Mouse (Mus musculus) cerebellum, adult 2 months (tissue): ENCODE measurements around the gene Cd300ld4. TPM values are rescaled to one million over a fixed set of nuclear protein-coding genes. Genes with fewer than 3 reads are reported as not detected.
A peak's percentile ranks its signal among the peaks of the same experiment; 100 is the strongest.

Experiments used
- DNase-seq, 2 experiments: peaks; one replicate each; pipeline ENCODE4 v3.0.0; 2021
- H3K27ac ChIP-seq: fragments of 200-500 bp; 2 replicates; pipeline ENCODE4 v1.5.1; 2012; ENCODE audit warnings: low read length, control low read depth, inconsistent platforms; ENCODE audit not compliant: insufficient read depth
- H3K27me3 ChIP-seq: fragments of 200-500 bp; 2 replicates; pipeline ENCODE4 v1.6.1; 2012; ENCODE audit warnings: inconsistent platforms, mild to moderate bottlenecking, low read length, moderate library complexity; ENCODE audit not compliant: control insufficient read depth, insufficient read depth
- H3K4me1 ChIP-seq: fragments of 200-500 bp; 2 replicates; pipeline ENCODE4 v1.6.1; 2011; ENCODE audit warnings: low read length; ENCODE audit not compliant: control insufficient read depth, insufficient read depth
- H3K4me3 ChIP-seq: fragments of 200-500 bp; replicated peaks from 2 replicates; pipeline ENCODE3; 2011; ENCODE audit warnings: mild to moderate bottlenecking, low read depth, low read length, control low read depth; ENCODE audit not compliant: insufficient read depth
- CTCF ChIP-seq: fragments of 200-500 bp; IDR thresholded peaks from 2 replicates; pipeline ENCODE4 v1.5.1; 2011; ENCODE audit warnings: low read depth, mild to moderate bottlenecking, control low read depth, low read length, moderate library complexity, borderline replicate concordance; ENCODE audit not compliant: insufficient read depth
- POLR2A ChIP-seq: fragments of 200-500 bp; IDR thresholded peaks from 2 replicates; pipeline ENCODE4 v1.6.1; 2011; ENCODE audit warnings: low read length, control low read depth, borderline replicate concordance; ENCODE audit not compliant: insufficient read depth
- WGBS: fragments of 180-500 bp; shearing (Covaris S2); methylation state at CpG from one replicate; pipeline ENCODE4 v1.1.7; 2018; 5-methylcytosine and 5-hydroxymethylcytosine counted together
- polyA plus RNA-seq: library from polyadenylated mRNA; depleted of rRNA; stranded (reverse); fragments of >200 nt; gene quantifications from 2 replicates; pipeline ENCODE4 v1.2.3, GENCODE M21; 2012; rRNA removed

Gene Cd300ld4
- polyA plus RNA-seq, 1 experiment: 0.49 TPM

DNA sequence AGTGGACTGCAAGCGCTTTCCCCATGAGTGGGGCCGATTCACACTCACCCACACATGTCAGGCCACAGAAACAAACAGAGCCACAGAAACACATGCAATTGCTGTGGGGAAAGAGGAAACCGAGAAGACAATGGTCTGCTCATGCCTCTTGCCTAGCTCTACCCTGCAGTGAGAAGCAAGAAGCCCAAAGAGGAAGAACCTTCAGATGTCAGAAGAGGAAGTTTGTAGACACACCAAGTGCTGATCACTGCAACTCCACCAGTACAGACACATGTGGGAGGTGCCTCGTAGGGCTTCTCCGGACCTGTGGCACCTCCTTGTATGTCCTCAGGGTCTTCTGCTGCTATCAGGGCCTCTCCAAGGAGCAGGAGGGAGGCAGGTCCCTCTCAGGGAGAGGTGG lies 22.7 kb downstream of the Cd300ld4 start:
- TF ChIP-seq POLR2A: no peak
- TF ChIP-seq CTCF: no peak
- DNase-seq: no peak
- H3K27me3 ChIP-seq: no peaks in the 10 kb centered on the region
- WGBS: 89% methylated on average over 5 of the region's 5 CpGs
- peaks cover 7% of the 10 kb centered on the region for H3K4me1 ChIP-seq
- H3K27ac ChIP-seq: no peak overlapping the region
- H3K4me3 ChIP-seq: no peak overlapping the region

DNA sequence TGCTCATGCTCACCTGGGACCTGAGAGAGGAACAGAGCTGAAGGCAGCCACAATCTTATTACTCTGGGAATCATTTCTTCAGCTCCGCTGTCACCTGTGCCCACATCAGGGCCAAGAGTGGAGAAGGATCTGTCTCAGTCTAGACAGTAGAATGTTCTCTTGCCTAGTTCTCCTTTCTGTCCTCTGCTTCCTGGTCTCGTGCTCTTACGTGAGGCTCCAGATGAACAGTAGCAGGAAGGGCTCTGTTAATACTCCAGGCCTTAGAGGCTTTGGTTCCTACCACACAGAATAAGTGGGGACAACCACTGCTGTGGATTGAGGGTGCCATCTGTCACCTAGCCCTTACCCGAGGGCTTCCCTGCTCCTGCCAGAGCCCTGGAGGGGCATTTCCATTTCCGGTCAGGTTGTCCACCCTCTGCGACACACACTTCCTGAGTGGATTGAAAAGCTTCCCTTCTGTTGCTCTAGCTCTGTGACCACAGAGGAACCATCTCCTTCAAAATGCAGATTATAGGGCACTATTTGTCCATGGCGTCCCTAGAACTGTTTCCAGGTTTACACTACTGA lies 25.3 kb downstream of the Cd300ld4 start, which contains the start of gene Cd300c2:
Cd300c2 (minus strand) TSS at position 407 of the 567 bp plus-strand sequence.
- no peak for TF ChIP-seq CTCF
- TF ChIP-seq POLR2A: no peak
- peak in 1 of 2 experiments; percentile 27 for DNase-seq
- H3K4me1 ChIP-seq: peaks cover 11% of the 10 kb centered on the region
- no peaks in the 10 kb centered on the region for H3K27me3 ChIP-seq
- WGBS: 49% methylated on average over 7 of the region's 7 CpGs
- no peak within 1 kb of the TSS for H3K27ac ChIP-seq
- H3K4me3 ChIP-seq: no peak within 1 kb of the TSS

GRCm38 (mm10) chr11:114989793-114990192 lies 37.0 kb downstream of the Cd300ld4 start, which contains the start of gene Cd300ld:
Gene Cd300ld, minus strand, starts transcription at chr11:114989922.
- DNase-seq: no peak
- Histone ChIP-seq H3K4me3 (no peak within 1 kb of the TSS), H3K27me3 (no peaks in the 10 kb centered on the region), H3K27ac (no peak within 1 kb of the TSS), H3K4me1 (no peaks in the 10 kb centered on the region)
- WGBS: 86% methylated on average over 4 of the region's 4 CpGs
- TF ChIP-seq POLR2A: no peak
- TF ChIP-seq CTCF: no peak

DNA sequence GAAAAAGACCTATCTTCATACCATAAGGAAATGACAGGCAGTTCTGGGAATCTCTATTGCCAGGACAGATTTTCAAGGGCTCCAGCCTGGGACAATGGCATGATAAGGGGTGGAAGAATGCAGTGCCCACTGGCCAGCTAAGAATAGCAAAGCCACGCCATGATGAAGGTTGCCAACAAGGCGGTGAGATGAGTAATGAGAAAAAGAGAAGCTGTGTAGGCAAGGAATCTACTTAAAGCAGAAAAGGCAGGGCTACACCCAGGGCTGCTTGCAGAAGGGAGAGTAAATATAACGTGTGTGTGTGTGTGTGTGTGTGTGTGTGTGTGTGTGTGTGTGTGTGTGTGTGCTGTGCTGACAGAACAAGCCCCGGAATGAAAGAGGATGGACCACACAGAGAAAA lies 44.9 kb downstream of the Cd300ld4 start:
- no peak overlapping the region for H3K4me3 ChIP-seq
- no peak for TF ChIP-seq CTCF
- TF ChIP-seq POLR2A: no peak
- no peaks in the 10 kb centered on the region for H3K4me1 ChIP-seq
- no peak overlapping the region for H3K27ac ChIP-seq
- WGBS: 69% methylated on average over 4 of the region's 4 CpGs
- H3K27me3 ChIP-seq: no peaks in the 10 kb centered on the region
- no peak for DNase-seq

DNA sequence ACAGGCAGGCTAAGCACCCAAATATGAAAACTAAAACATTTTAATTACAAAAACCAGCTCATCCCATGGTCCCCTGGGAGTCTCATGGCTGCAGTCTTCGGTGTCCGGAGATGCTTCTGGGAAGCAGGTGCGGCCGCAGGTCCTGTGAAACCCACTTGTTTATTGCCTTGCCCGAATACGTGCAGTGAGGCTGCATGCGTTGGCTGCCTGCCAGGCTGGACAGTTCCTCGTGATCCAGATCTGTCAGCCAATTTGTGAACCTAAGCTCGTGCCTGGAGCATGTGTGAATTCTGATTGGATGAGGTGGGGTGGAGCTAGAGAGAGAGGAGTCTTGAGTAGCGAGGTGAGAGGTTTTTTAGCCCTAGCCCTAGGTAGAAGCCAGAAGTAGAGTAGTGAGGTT lies 54.1 kb downstream of the Cd300ld4 start:
- Histone ChIP-seq H3K4me1 (no peaks in the 10 kb centered on the region; the same call in 1 of the 2 replicates), H3K27ac (no peak overlapping the region), H3K4me3 (no peak overlapping the region), H3K27me3 (no peaks in the 10 kb centered on the region)
- TF ChIP-seq POLR2A (no peak), CTCF (no peak)
- peak in 1 of 2 experiments; percentile 20 for DNase-seq
- 27% methylated on average over 10 of the region's 10 CpGs for WGBS

Other genes with a start within 250 kb of the Cd300ld4 start
- 78.3 and 81.3 TPM in 2 replicates for gene Btbd17, start 231.1 kb downstream of the Cd300ld4 start, polyA plus RNA-seq
- gene Gpr142, start 228.1 kb downstream of the Cd300ld4 start, polyA plus RNA-seq: 0.29 and 0.64 TPM in 2 replicates
- gene Gprc5c, start 175.9 kb downstream of the Cd300ld4 start, polyA plus RNA-seq: 62.9 and 71.8 TPM in 2 replicates
- 5.2 and 6.5 TPM in 2 replicates for gene Cd300a, start 137.0 kb downstream of the Cd300ld4 start, polyA plus RNA-seq
- 0.44 and 0.71 TPM in 2 replicates for gene Cd300lb, start 92.6 kb downstream of the Cd300ld4 start, polyA plus RNA-seq
- gene Cd300c, start 57.9 kb downstream of the Cd300ld4 start, polyA plus RNA-seq: 0.18 TPM in 1 of 2 replicates, not detected in the other
- gene Cd300ld, start 37.1 kb downstream of the Cd300ld4 start, polyA plus RNA-seq: 0.11 and 0.13 TPM in 2 replicates
- gene Cd300c2, start 25.1 kb downstream of the Cd300ld4 start, polyA plus RNA-seq: 2.3 and 3.2 TPM in 2 replicates
- not detected in 2 replicates for gene Cd300ld2, start 10.8 kb downstream of the Cd300ld4 start, polyA plus RNA-seq
- 0.44 and 0.84 TPM in 2 replicates for gene Cd300ld5, start 10.8 kb upstream of the Cd300ld4 start, polyA plus RNA-seq
- gene Cd300ld3, start 21.4 kb upstream of the Cd300ld4 start, polyA plus RNA-seq: 1.7 TPM in 2 replicates
- gene Cd300e, start 35.2 kb upstream of the Cd300ld4 start, polyA plus RNA-seq: 0.11 and 0.24 TPM in 2 replicates
- gene Rab37, start 64.4 kb upstream of the Cd300ld4 start, polyA plus RNA-seq: 40.2 and 44.4 TPM in 2 replicates
- 0.57 and 0.72 TPM in 2 replicates for gene Cd300lf, start 107.0 kb upstream of the Cd300ld4 start, polyA plus RNA-seq
- 87.2 and 87.9 TPM in 2 replicates for gene Slc9a3r1, start 136.3 kb upstream of the Cd300ld4 start, polyA plus RNA-seq
- 12.5 and 13.3 TPM in 2 replicates for gene Tmem104, start 160.5 kb upstream of the Cd300ld4 start, polyA plus RNA-seq
- 30.8 and 37.5 TPM in 2 replicates for gene Nat9, start 160.8 kb upstream of the Cd300ld4 start, polyA plus RNA-seq
- 249 and 283 TPM in 2 replicates for gene Grin2c, start 240.2 kb upstream of the Cd300ld4 start, polyA plus RNA-seq